Mouse (Mus musculus): ENCODE measurements around the gene Tmem119.

- TF ChIP-seq CTCF (IDR thresholded peaks at IDR 0.05; ENCODE audit: borderline replicate concordance, extremely low read depth, insufficient read depth, insufficient read length), result no peak
- no peak for TF ChIP-seq POLR2A (IDR thresholded peaks at IDR 0.05; ENCODE audit: borderline replicate concordance, extremely low read depth, insufficient read depth, insufficient read length, poor library complexity, severe bottlenecking)
These were observed 6.1 kb upstream of the Tmem119 start for GRCm38 (mm10) chr5:113806414-113806813.

All from brain, embryonic 14.5 days (tissue).